Mouse (Mus musculus) C2C12 (cell line): ENCODE measurements at regions not wholly inside any gene's neighbourhood (a gene's known extent, or its start where the extent isn't known, plus 50 kb on each side); places are given as distances from the start of the nearest gene placed in this dataset.

Experiments used
- CEBPB ChIP-seq: IDR thresholded peaks from one replicate; pipeline ENCODE4 v1.6.1; 2011; ENCODE audit warnings: low read depth, mild to moderate bottlenecking, control low read depth, moderate library complexity
- CTCF ChIP-seq: IDR thresholded peaks from one replicate; pipeline ENCODE4 v1.5.1; 2011; ENCODE audit not compliant: control insufficient read depth, insufficient read depth, insufficient read length
- MAX ChIP-seq: IDR thresholded peaks from one replicate; pipeline ENCODE4 v1.6.1; 2011; ENCODE audit warnings: mild to moderate bottlenecking, control low read depth
- MYOG ChIP-seq: IDR thresholded peaks from one replicate; pipeline ENCODE4 v1.6.1; 2011; ENCODE audit not compliant: control insufficient read depth, insufficient read length; ENCODE audit errors: extremely low read depth

DNA sequence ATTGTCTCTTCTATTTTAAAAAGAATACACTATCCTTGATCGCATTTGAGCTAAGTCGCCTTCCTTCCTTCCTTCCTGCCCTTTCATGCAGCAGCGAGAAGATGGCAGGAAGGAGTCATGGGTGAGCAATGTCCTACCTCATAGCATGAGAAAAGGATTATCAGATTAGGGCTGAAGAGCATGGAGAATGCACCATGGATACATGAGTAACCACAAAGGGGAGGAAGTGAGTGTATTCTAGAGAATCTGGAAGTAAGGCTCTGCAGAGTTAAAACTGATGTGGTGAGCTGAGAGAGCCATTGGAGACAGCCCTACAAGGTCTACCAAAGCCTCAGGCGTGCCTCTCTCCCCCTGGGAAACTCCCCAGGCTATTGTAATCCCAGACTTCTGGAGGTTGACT is 270.2 kb downstream of the Zfp704 start:
- TF ChIP-seq CTCF: no peak
- TF ChIP-seq CEBPB: no peak
- no peak for TF ChIP-seq MYOG
- no peak for TF ChIP-seq MAX
